Mouse (Mus musculus): ENCODE measurements around the gene Gprin3. TPM values are rescaled to one million over a fixed set of nuclear protein-coding genes. Genes with fewer than 3 reads are reported as not detected.
"Not testable (repeated sequence)": the region's sequence is repeated elsewhere in the genome, so short reads cannot be mapped to it uniquely, and the experiment has no call there.

Gprin3 gene
- total RNA-seq, 2 experiments from 2014 or later = 9.7 to 11.1 TPM

DNA sequence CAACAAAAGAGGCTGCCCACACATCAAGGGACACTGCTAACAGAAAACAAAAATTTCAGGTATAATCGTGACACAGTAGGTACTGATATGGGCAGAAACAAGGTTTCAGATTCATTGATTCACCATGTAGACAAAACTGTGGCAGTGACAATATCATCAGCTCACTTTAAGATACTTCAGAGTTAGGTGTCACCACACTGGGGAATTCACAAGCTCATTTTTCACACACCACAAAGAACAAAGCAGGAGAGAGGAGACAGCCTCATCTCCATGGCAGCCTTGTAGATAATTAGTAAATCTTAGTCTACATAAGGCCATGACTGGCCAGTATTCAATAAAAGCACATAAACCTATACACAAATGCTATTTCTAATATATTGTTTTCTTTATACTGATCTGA, 77.4 kb downstream of the Gprin3 start:
- DNase-seq = no peak

DNA sequence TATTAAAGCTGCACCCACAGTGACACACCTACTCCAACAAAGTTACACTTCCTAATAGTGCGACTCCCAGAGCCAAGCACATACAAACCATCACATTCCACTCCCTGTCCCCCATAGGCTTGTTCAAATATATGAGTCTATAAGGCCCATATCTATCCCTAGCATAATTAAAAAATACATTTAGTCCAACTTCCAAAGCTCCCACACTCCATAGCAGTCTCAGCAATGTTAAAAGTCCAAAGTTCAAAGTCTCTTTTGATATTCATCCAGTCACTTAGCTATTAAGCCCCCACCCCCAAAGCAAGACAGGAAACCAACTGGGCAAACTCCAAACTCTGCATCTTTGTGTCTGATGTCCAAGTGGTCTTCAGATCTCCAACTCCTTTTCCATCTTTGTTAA, 84.9 kb downstream of the Gprin3 start:
- DNase-seq = no peak

DNA sequence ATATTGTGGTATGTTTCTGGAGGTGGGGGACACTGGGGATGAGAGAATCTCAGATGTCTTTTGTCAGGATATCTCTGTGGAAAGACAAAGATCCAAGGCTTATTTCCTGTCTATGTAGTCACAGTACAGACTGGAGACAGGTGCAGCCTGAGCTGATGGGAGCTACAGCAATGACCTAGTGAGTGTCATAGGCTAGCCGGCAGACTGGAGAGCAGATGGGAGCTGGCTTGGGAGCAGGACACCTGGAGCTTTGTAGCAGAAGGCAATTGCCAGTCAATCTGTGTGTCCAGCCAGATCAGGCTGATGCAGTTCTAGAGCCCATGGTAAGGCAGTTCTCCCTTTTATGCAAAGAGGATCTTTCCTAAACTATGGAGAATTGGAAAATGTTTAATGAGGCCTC, 97.8 kb downstream of the Gprin3 start:
- no peak for DNase-seq

DNA sequence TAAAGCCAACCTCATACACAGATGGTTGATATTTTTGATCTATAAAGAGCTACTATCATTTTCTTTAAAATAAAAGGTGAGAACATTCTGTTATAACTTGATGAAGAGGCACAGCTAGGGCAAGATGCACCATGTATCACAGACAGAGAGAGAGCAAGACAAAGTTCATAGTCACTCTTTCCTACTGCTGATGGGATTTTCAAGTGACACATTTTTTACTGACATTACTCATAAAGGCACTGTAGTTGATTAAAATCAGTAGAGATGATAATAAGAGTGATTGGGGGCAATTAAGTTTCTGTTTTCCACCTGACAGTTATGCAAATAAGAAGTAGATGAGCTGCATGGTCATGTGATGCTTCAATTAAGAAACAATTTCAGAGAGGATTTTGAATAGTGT, 110.2 kb downstream of the Gprin3 start:
- DNase-seq = no peak

DNA sequence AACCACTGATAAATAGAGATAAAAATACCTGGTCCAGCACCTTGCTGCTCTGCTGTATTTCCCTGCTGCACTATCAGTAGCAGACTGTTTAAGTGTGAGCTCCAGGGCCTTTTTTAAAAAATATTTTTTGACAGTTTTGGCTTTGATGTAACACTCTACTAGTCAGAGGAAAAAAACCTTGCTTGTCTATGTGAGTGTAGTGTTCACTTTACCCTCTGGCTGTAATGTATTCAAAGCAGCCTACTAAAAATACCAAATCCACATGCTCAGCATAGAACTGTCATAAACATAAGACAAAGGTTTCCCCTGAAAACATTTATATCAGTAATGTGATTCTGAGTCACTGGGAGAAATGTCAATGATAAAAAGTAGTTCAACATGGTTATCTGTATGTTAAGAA, 111.0 kb downstream of the Gprin3 start:
- no peak for DNase-seq

DNA sequence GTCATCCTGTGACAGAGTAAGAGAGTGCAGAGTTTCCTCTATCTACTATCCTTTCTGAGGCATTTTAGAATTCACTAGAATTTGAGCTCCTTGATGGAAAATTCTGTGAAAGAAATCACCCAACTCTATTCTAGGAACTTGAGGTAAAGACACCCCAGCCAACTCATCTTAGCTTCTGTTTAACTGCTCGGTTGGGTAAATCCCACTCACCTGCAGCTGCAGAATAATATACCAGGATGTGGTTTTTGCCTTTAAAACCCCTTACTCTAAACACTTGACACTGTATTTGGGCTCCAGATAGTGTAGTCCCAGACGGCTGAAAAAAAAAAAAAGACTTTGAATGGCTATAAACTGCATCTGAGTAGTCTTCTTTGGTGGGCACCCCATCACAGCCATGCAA, 112.9 kb downstream of the Gprin3 start:
- DNase-seq = no peak

DNA sequence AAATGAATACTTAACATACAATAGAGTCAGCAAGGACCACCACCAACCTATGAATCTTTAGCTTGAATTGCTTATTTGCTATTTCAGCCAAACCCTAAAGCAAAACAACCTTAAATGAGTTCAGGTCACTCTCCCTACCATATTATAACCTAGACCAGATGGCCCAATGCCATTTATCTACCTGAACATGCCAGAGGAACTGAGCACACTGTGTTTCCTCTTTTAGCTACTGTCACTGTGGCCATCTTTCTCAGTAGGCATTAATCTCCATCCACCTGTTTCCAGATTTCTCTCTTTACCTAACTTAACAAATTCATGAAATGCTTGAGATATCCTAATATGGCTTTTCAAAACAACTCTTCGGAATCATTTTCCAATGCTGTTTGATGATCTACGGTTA, 114.9 kb downstream of the Gprin3 start:
- DNase-seq = no peak

DNA sequence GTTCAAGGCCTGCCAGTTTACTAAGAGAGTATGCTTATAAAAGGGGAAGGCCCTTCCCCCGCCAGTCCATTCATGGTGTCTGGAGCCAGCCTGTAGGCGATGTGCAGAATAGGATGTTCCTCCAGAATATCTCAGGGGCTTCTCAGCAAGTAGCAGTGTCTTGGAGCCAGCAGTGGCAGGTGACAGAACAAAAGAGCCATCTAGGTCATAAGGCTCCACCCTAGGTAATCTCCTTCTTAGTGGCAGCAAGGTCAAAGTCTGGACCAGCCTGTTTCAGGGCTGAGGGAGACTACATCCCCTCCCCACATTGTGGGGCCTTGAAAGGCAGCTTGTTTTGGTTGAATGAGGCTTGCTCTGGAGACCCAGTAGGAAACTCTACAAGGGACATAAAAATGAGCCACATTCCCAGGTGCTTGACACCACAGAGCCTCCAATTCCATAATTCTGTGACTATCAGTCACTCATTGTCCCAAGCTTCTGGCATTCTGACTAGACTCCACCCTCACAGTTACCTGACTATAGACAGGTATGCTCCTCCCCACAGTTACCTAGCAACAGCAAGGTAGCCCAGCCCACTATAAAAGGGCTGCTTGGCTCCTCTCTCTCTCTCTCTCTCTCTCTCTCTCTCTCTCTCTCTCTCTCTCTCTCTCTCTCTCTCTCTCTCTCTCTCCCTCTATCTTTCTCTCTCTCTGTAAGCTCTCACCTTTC, 121.7 kb downstream of the Gprin3 start:
- DNase-seq = not testable (repeated sequence)

DNA sequence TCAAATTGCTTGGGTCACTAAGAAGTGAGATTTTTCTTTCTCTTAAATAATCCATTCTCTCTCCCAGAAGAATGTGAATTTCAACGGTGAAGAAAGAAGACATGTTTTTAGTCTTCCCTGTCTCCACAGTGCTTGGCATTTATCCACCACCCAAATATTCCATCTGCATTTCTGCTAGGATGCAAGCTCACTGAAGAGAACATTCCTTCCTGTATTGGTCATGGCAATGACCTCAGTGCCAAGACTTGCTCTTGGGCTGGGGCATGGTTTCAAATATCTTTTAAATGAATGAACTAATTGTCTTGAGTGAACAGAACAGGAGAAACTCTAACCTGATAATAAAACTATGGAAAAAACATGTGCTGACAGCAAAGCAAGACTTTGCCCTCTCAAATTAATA, 123.1 kb downstream of the Gprin3 start:
- DNase-seq = no peak

Other genes starting within 250 kb of the Gprin3 start
- gene Tigd2, start 217.4 kb downstream of the Gprin3 start, total RNA-seq (2021) = 10 to 100 TPM; 15.9 to 16.1 TPM